Mouse (Mus musculus) lung, adult 2 months (tissue): Measurements from ENCODE around the gene Lamp2.

ENCODE experiments used
- CTCF ChIP-seq: fragments of 200-500 bp; IDR thresholded peaks from 2 replicates; pipeline ENCODE4 v1.5.1; 2011; ENCODE audit warnings: mild to moderate bottlenecking, low read length, control low read depth; ENCODE audit not compliant: insufficient read depth
- POLR2A ChIP-seq: fragments of 200-500 bp; IDR thresholded peaks from 2 replicates; pipeline ENCODE4 v1.6.1; 2011; ENCODE audit warnings: low read depth, mild to moderate bottlenecking, control low read depth, low read length, borderline replicate concordance; ENCODE audit errors: extremely low read depth

DNA sequence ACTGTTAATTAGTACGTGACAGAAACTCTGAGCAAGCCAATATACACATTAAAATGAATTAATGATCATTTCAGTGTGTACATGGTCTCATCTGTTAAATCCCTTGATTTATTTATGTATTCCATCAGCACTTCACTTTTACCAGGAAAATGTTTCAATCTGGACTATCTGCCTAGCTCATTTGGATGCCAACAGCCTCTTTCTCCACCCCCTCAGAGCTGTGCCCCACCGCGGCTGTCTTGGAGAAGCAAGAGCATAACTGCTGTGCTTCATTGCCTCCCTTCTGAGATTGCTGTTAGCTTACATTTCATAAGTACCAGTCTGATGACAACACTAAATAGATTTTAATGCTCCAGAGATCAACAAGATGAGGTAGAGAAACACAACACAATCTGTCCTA, 52.4 kb downstream of the Lamp2 start:
- TF ChIP-seq CTCF (no peak), POLR2A (no peak)
